Mouse (Mus musculus) heart, adult 2 months (tissue): ENCODE results near the gene Thap8. TPM values are rescaled to one million over a fixed set of nuclear protein-coding genes. Genes with fewer than 3 reads are reported as not detected.
A peak's percentile ranks its signal among the peaks of the same experiment; 100 is the strongest.

ENCODE experiments used
- DNase-seq, 2 experiments: peaks; one replicate each; pipeline ENCODE4 v3.0.0; 2021
- H3K27ac ChIP-seq: fragments of 200-600 bp; 2 replicates; pipeline ENCODE4 v1.8.1; 2022
- H3K27me3 ChIP-seq: fragments of 200-500 bp; 2 replicates; pipeline ENCODE4 v1.6.1; 2012; ENCODE audit warnings: mild to moderate bottlenecking, low read length, inconsistent platforms, mixed read lengths; ENCODE audit not compliant: control insufficient read depth, insufficient read depth
- H3K36me3 ChIP-seq: fragments of 200-500 bp; 2 replicates; pipeline ENCODE4 v1.6.1; 2012; ENCODE audit warnings: low read length, inconsistent platforms; ENCODE audit not compliant: control insufficient read depth, insufficient read depth
- H3K4me1 ChIP-seq: fragments of 200-500 bp; 2 replicates; pipeline ENCODE4 v1.6.1; 2011; ENCODE audit warnings: low read length; ENCODE audit not compliant: control insufficient read depth, insufficient read depth
- H3K4me3 ChIP-seq: fragments of 200-600 bp; 2 replicates; pipeline ENCODE4 v1.8.1; 2022
- H3K79me2 ChIP-seq: fragments of 200-500 bp; replicated peaks from 2 replicates; pipeline ENCODE4 v1.6.1; 2012; ENCODE audit warnings: mild to moderate bottlenecking, inconsistent platforms, low read length, moderate library complexity, mixed read lengths; ENCODE audit not compliant: control insufficient read depth, insufficient read depth
- H3K9ac ChIP-seq: fragments of 200-500 bp; 2 replicates; pipeline ENCODE4 v1.6.1; 2012; ENCODE audit warnings: low read depth, mild to moderate bottlenecking, control low read depth, inconsistent platforms, low read length, mixed read lengths
- CTCF ChIP-seq: fragments of 200-600 bp; IDR thresholded peaks from 2 replicates; pipeline ENCODE4 v1.8.1; 2022; ENCODE audit warnings: antibody characterized with exemption, mild to moderate bottlenecking, moderate library complexity
- EP300 ChIP-seq: fragments of 200-500 bp; IDR thresholded peaks from 2 replicates; pipeline ENCODE4 v1.6.1; 2011; ENCODE audit warnings: low read depth, low read length, control low read depth; ENCODE audit not compliant: insufficient read depth
- POLR2A ChIP-seq: fragments of 200-500 bp; IDR thresholded peaks from 2 replicates; pipeline ENCODE4 v1.6.1; 2011; ENCODE audit warnings: mild to moderate bottlenecking, low read depth, low read length, control low read depth; ENCODE audit not compliant: insufficient read depth
- WGBS: fragments of 180-500 bp; shearing (Covaris S2); methylation state at CpG from one replicate; pipeline ENCODE4 v1.1.7; 2018; 5-methylcytosine and 5-hydroxymethylcytosine counted together
- intact Hi-C: fragments of 180-260 bp; cut with DNase I; formaldehyde crosslinking; loops from one replicate; pipeline ENCODE4 v1.15.1; 2025
- polyA plus RNA-seq: library from polyadenylated mRNA; depleted of rRNA; stranded (reverse); fragments of >200 nt; gene quantifications from 2 replicates; pipeline ENCODE4 v1.2.3, GENCODE M21; 2012
- total RNA-seq, 2 experiments: library from RNA; stranded (reverse); gene quantifications; 2 replicates each; pipeline ENCODE4 v1.2.3; 2021

Thap8 gene
- total and polyA plus RNA-seq, 3 experiments = 0.10 TPM; not detected in 2

GRCm38 (mm10) chr7:30315559-30316529 lies 36.0 kb downstream of the Thap8 start:
- intact Hi-C loops = no loop called here
- H3K27ac ChIP-seq = no peak overlapping the region
- H3K79me2 ChIP-seq = no peaks in the 10 kb centered on the region
- H3K9ac ChIP-seq = no peak overlapping the region
- H3K4me1 ChIP-seq = no peaks in the 10 kb centered on the region
- H3K27me3 ChIP-seq = no peaks in the 10 kb centered on the region
- WGBS = 66% methylated on average over 13 of the region's 13 CpGs
- no peak overlapping the region for H3K4me3 ChIP-seq
- H3K36me3 ChIP-seq = no peaks in the 10 kb centered on the region
- DNase-seq = no peak
- TF ChIP-seq POLR2A (no peak), EP300 (no peak), CTCF (no peak)

DNA sequence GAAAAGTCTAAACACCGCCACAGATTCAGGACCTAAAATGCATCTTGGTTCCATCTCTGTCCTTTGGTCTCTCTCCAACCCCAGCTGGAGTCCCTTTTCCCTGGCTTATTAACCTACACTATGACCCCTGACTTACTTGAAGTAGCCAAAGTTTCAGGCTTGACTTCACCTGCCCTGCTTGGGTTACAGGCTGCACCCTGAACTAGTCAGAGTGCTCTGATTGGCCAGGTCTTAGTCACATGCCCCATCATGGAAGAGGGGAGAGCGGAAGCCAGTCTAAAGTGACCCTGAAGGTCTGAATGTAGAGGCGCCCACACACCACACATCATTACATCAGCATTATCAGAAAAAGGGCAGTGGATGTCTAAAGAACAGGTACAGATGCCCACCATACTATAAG lies 38.2 kb downstream of the Thap8 start:
- Histone ChIP-seq H3K27me3 (no peaks in the 10 kb centered on the region), H3K79me2 (no peaks in the 10 kb centered on the region), H3K4me1 (peaks cover 1% of the 10 kb centered on the region; the same call in 1 of the 2 replicates), H3K27ac (no peak overlapping the region), H3K9ac (no peak overlapping the region), H3K36me3 (no peaks in the 10 kb centered on the region), H3K4me3 (no peak overlapping the region)
- WGBS = 84% methylated on average over 3 of the region's 3 CpGs
- DNase-seq = no peak
- intact Hi-C loops = no loop called here
- TF ChIP-seq EP300 = no peak
- no peak for TF ChIP-seq POLR2A
- TF ChIP-seq CTCF = no peak

DNA sequence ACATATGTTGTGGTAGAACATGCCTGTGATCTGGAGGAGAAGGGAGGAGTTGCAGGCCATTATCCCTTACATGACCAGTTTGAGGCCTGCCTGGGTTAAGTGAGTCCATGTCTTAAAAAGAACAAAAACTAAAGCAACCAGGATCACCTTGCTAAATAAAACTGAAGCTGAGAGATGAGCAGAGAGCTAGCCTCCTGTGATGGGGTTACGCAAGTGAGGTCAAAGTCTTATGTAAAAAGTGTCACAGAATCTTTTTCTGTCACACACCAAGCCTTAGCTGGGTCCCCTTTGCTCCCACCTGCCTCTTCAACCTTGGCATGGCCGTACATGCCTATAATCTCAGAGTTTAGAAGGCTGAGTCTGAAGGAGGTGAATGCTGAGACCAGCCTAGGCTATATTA lies 41.1 kb downstream of the Thap8 start:
- TF ChIP-seq CTCF (no peak), EP300 (no peak), POLR2A (no peak)
- H3K4me3 ChIP-seq = no peak overlapping the region
- no peaks in the 10 kb centered on the region for H3K79me2 ChIP-seq
- peak overlapping the region; percentile 96; the same call in 1 of the 2 replicates for H3K27ac ChIP-seq
- DNase-seq = no peak
- 82% methylated on average over 2 of the region's 2 CpGs for WGBS
- no peaks in the 10 kb centered on the region for H3K27me3 ChIP-seq
- no peaks in the 10 kb centered on the region for H3K36me3 ChIP-seq
- H3K4me1 ChIP-seq = peaks cover 1% of the 10 kb centered on the region; the same call in 1 of the 2 replicates
- H3K9ac ChIP-seq = no peak overlapping the region
- intact Hi-C loops = no loop called here

DNA sequence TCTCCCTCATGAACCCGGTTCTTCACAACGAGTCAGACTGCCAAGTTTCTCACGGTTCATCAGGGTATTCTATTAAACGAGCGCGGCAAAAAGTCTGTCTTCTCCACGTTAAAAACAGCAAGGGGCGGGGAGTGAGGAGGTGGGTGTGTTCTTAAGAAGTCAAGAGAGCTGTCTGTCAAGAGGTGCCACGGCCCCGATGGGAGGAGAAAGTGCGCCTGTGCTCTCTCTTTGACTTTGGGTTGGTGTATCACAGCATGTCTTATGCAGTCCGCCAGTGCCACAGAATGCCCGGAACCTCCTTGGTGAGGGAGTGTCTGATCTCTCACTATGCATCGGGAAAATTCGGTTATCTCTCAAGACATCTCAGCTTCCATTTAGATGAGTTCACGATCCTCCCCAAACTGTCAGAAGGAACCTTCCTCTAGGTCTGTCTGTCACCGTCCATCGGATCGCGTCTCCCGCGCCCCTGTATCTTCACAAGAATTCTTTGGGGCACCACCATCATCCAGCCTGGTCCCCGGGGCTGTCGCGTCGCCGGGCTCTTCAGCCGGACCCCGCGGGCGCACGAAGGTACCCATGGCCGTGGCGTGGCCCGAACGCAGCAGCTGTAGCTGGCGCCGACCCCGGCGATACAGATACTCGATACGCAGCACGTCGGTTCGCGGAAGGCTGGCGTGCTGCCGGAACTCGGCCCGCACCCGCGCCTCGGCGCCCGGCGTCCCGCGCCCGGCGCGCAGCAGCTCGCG lies 41.8 kb downstream of the Thap8 start, which contains the start of gene E130208F15Rik:
E130208F15Rik (plus strand) TSS at position 202 of the 746 bp plus-strand sequence.
- no peaks in the 10 kb centered on the region for H3K27me3 ChIP-seq

GRCm38 (mm10) chr7:30322285-30322667 lies 42.4 kb downstream of the Thap8 start:
- Histone ChIP-seq H3K36me3 (no peaks in the 10 kb centered on the region), H3K4me3 (peak overlapping the region; percentile 57), H3K79me2 (no peaks in the 10 kb centered on the region), H3K9ac (peak overlapping the region; percentile 91), H3K27me3 (no peaks in the 10 kb centered on the region), H3K4me1 (peaks cover 1% of the 10 kb centered on the region; the same call in 1 of the 2 replicates), H3K27ac (peak overlapping the region; percentile 96)
- WGBS = under 1% methylated on average over 20 of the region's 20 CpGs
- intact Hi-C loops = no loop called here
- DNase-seq = peak; percentile 97 to 98
- TF ChIP-seq EP300 (peak; percentile 53; the same call in 1 of the 2 replicates), CTCF (no peak), POLR2A (peak; percentile 81)

More for the DNA sequence above, 41.8 kb downstream of the Thap8 start, which contains the start of gene E130208F15Rik:
- peak within 1 kb of the TSS; percentile 91 for H3K9ac ChIP-seq
- intact Hi-C loops = no loop called here
- peak within 1 kb of the TSS; percentile 57 for H3K4me3 ChIP-seq
- H3K27ac ChIP-seq = peak within 1 kb of the TSS; percentile 96
- peaks cover 1% of the 10 kb centered on the region; the same call in 1 of the 2 replicates for H3K4me1 ChIP-seq
- under 1% methylated on average over 63 of the region's 63 CpGs for WGBS
- DNase-seq = peak; percentile 67 to 77
- TF ChIP-seq CTCF = no peak
- TF ChIP-seq POLR2A = peak; percentile 69; the same call in 1 of the 2 replicates
- no peaks in the 10 kb centered on the region for H3K79me2 ChIP-seq
- H3K36me3 ChIP-seq = no peaks in the 10 kb centered on the region
